Mouse (Mus musculus): ENCODE results near the gene Tmf1. TPM values are rescaled to one million over a fixed set of nuclear protein-coding genes. Genes with fewer than 3 reads are reported as not detected.

Tmf1 gene
- polyA plus RNA-seq, 1 experiment from 2014 or later, result 30.7 TPM

DNA sequence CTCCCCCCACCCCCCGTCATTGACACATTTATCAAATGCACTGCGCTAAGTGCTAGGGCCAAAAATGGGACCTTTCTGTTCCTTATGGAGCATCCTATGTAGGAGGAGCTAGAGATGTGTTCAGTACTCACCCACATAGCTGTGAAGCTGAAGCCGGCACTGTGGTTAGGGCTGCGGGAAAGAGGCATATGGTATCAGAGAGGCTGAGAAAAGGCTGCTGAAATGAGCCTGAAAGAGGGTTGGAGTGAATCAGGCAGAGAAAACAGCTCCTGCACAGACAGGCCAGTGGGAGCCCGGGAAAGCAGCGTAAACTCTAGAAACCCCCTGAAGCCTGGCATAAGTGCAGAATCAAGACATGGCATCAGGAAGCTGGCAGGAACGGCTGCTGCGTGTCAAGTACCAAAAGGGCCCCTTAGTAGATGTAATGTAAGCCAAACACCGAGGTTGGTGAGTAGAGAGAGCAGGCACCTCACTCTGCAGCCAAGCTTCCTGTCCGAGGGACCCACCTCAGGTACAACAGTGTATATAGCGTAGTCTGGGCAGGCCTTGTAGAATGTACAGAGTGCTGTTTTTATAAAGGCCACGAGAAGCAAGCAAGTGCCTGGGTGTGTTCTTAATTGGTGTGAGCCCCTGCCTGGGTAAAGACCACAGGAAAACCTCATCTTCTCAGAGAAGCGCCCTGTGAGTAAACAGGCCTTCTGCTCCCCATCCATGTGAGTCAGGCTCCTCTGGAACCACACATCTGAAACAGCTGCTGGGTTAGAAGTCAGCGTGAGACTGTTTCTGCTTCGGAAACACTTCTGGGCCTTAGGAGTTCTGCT lies 42.5 kb upstream of the Tmf1 start:
- no peak for ATAC-seq (replicated peaks; ENCODE audit: low FRiP score)
- no peak for DNase-seq (ENCODE audit: low spot score)
- Histone ChIP-seq H3K4me3 (ENCODE audit: low read depth, low read length) (no peak overlapping the region), H3K4me1 (replicated peaks; ENCODE audit: control insufficient read depth, insufficient read depth, low read length) (no peaks in the 10 kb centered on the region; the same call in 1 of the 2 replicates), H3K9me3 (ENCODE audit: control insufficient read depth, low read length) (no peaks in the 10 kb centered on the region), H3K27me3 (ENCODE audit: control insufficient read depth, insufficient read depth, low read length) (no peaks in the 10 kb centered on the region), H3K9ac (ENCODE audit: low read length) (no peak overlapping the region), H3K36me3 (ENCODE audit: control insufficient read depth, insufficient read depth, low read length) (no peaks in the 10 kb centered on the region), H3K27ac (ENCODE audit: low read depth, low read length) (no peak overlapping the region), H3K4me2 (ENCODE audit: low read depth, low read length, severe bottlenecking) (no peak overlapping the region)
- 73% methylated on average over 15 of the region's 15 CpGs for WGBS

DNA sequence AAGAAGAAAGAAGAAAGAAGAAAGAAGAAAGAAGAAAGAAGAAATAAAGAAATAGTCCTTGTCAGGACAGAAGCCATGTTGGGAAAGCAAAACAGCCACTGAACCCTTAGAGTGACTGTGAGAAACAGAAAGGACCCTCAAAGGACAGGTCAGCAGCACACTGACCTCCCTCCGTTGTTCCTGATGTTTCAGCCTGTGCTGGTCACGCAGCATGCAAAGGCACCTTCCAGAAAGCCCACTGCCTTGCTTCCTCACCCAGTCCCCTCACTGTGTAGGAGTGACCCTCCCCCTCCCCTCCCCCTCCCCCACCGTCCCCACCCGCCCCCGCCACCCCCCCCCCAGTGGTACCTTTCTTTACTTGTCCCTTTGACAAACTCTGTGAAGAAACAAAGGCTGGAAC lies 41.8 kb upstream of the Tmf1 start:
- DNase-seq (ENCODE audit: low spot score), result no peak
- Histone ChIP-seq H3K4me2 (ENCODE audit: low read depth, low read length, severe bottlenecking) (no peak overlapping the region), H3K4me3 (ENCODE audit: low read depth, low read length) (no peak overlapping the region), H3K27ac (ENCODE audit: low read depth, low read length) (no peak overlapping the region), H3K36me3 (ENCODE audit: control insufficient read depth, insufficient read depth, low read length) (no peaks in the 10 kb centered on the region), H3K4me1 (replicated peaks; ENCODE audit: control insufficient read depth, insufficient read depth, low read length) (no peaks in the 10 kb centered on the region; the same call in 1 of the 2 replicates), H3K27me3 (ENCODE audit: control insufficient read depth, insufficient read depth, low read length) (no peaks in the 10 kb centered on the region), H3K9me3 (ENCODE audit: control insufficient read depth, low read length) (no peaks in the 10 kb centered on the region), H3K9ac (ENCODE audit: low read length) (no peak overlapping the region)
- 77% methylated on average over 2 of the region's 5 CpGs for WGBS
- ATAC-seq (replicated peaks; ENCODE audit: low FRiP score), result no peak

DNA sequence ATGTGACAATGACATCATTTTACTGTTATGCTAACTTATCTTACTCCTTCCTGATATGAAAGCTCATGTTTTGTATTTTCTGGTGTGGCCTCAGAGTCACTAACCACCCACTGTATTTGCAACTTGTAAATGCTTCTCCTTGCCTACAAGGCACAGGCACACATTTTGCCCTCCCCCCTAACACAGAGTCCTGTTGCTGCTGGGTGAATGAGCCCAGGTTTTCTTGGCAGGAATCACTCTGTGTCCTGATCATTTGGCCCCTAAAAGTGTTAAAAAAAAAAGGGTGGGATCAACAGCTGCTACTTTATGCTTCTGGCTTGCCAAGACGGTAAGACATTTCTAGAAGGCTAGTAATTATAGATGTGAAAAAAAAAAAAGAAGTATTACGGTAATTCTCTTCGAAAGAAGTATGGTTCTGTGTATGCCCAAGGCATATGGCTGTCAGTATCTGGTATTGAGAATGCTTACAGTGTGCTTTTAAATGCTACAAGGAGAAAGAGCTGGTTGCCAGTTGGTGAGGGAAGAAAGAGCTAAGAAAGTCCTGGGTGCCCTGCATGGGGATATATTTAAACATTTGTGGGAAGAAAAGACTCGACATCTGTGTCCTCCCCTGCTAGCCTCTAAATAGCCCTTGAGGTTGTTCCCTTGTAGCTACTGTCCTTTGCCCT lies 37.4 kb upstream of the Tmf1 start:
- DNase-seq (ENCODE audit: low spot score) (no peak), ATAC-seq (replicated peaks; ENCODE audit: low FRiP score) (no peak)
- H3K27me3 ChIP-seq (ENCODE audit: control insufficient read depth, insufficient read depth, low read length), result no peaks in the 10 kb centered on the region
- H3K9me3 ChIP-seq (ENCODE audit: control insufficient read depth, low read length), result no peaks in the 10 kb centered on the region
- no peak overlapping the region for H3K9ac ChIP-seq (ENCODE audit: low read length)
- H3K4me3 ChIP-seq (ENCODE audit: low read depth, low read length), result no peak overlapping the region
- H3K27ac ChIP-seq (ENCODE audit: low read depth, low read length), result no peak overlapping the region
- no peaks in the 10 kb centered on the region; the same call in 1 of the 2 replicates for H3K4me1 ChIP-seq (replicated peaks; ENCODE audit: control insufficient read depth, insufficient read depth, low read length)
- 89% methylated on average over 4 of the region's 4 CpGs for WGBS
- no peak overlapping the region for H3K4me2 ChIP-seq (ENCODE audit: low read depth, low read length, severe bottlenecking)
- no peaks in the 10 kb centered on the region for H3K36me3 ChIP-seq (ENCODE audit: control insufficient read depth, insufficient read depth, low read length)

DNA sequence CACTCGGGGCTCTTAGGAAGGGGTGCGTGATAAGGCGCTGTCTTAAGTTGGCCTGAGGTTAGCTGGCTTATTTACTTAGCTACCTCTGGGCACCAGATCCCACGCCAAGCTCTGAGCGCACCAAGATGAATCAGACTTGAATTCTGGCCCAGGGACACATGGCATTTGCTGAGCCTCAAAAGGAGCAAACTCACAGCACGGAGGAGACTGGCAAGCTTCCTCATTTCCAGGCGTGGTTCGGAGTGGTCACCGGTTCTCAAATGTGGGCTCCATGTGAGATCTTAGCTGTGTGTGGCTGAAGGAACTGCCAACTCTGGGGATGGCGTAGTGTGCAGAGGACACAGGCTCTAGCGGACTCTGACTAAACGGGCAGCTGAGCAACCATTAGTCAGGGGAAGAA lies 33.1 kb upstream of the Tmf1 start:
- no peak overlapping the region for H3K9ac ChIP-seq (ENCODE audit: low read length)

DNA sequence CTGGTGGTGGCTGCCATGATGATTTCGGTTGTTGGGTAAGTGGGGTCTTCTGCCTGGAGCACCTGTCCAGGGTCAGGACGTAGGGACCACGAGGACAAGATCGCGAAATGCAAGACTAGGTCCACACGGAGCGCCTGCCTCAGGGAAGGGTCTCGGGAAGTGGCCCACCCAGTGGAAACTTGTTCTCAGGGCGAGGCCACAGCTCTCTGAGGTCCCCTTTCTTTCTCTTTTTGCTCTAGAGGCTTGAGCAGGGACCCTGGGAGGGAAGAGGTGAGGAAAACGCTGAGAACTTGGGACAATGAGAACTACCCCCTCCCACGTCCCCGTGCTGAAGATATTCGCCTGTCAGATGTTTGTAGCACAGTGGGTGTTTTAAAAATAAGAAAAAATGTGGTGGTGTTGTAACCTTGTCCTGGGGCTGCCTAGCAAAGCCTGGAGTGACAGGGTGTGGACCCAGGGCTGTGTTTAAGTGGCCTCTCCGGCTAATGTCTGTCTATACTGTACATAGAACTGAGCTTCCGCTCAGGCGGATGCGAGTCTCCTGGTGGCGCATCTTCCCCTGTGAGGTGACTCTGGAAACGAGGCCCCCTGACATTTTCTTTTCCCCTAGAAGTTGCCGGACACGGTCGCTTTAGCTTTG lies 32.2 kb upstream of the Tmf1 start:
- 4% methylated on average over 22 of the region's 22 CpGs for WGBS

More for the DNA sequence above, 33.1 kb upstream of the Tmf1 start:
- H3K27ac ChIP-seq (ENCODE audit: low read depth, low read length), result no peak overlapping the region
- H3K4me3 ChIP-seq (ENCODE audit: low read depth, low read length), result no peak overlapping the region; the same call in 1 of the 2 replicates
- H3K4me1 ChIP-seq (replicated peaks; ENCODE audit: control insufficient read depth, insufficient read depth, low read length), result no peaks in the 10 kb centered on the region; the same call in 1 of the 2 replicates
- ATAC-seq (replicated peaks; ENCODE audit: low FRiP score) (no peak), DNase-seq (ENCODE audit: low spot score) (no peak)
- 84% methylated on average over 12 of the region's 12 CpGs for WGBS
- no peaks in the 10 kb centered on the region for H3K9me3 ChIP-seq (ENCODE audit: control insufficient read depth, low read length)
- H3K27me3 ChIP-seq (ENCODE audit: control insufficient read depth, insufficient read depth, low read length), result no peaks in the 10 kb centered on the region
- peak overlapping the region; percentile 12; the same call in 1 of the 2 replicates for H3K4me2 ChIP-seq (ENCODE audit: low read depth, low read length, severe bottlenecking)
- no peaks in the 10 kb centered on the region for H3K36me3 ChIP-seq (ENCODE audit: control insufficient read depth, insufficient read depth, low read length)

DNA sequence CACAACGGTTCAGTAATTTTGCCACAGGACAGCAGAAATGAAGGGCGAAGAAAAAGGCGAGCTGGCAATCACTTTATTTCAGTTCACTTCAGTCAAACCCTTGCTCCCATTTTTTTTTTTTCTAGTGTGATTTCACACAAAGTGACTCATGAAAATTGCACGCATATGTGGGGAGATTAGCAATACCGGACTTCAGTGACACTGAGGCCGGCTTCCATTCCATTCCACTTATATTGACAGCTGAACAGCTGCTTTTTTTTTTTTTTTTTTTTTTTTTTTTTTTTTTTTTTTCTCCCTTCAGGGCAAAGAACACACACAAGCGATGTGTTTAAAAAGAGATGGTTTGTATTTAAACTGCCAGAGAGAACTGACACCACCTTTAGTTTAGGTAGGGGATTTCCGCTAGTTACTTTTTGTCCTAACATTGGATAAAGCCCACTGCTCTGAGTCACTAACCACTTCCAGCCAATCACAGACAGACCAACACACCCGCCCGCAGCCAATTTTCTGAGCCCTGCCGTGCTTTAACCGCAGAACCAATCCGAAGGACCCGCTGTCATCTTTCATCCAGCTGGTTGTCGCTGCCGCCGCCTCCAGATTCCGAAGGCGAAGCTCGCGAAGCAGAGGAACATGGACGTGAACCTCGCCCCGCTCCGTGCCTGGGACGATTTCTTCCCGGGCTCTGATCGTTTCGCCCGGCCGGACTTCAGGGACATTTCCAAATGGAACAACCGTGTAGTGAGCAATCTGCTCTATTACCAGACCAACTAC lies 31.5 kb upstream of the Tmf1 start, which contains the start of gene Arl6ip5:
Gene Arl6ip5, plus strand, starts transcription at position 499 of the 771 bp plus-strand sequence.
- no peaks in the 10 kb centered on the region; the same call in 1 of the 2 replicates for H3K4me1 ChIP-seq (replicated peaks; ENCODE audit: control insufficient read depth, insufficient read depth, low read length)
- H3K27ac ChIP-seq (ENCODE audit: low read depth, low read length), result no peak within 1 kb of the TSS
- H3K27me3 ChIP-seq (ENCODE audit: control insufficient read depth, insufficient read depth, low read length), result no peaks in the 10 kb centered on the region
- peak within 1 kb of the TSS; percentile 69 for H3K4me2 ChIP-seq (ENCODE audit: low read depth, low read length, severe bottlenecking)
- H3K9ac ChIP-seq (ENCODE audit: low read length), result peak within 1 kb of the TSS; percentile 35
- H3K4me3 ChIP-seq (ENCODE audit: low read depth, low read length), result peak within 1 kb of the TSS; percentile 40
- no peaks in the 10 kb centered on the region for H3K9me3 ChIP-seq (ENCODE audit: control insufficient read depth, low read length)
- H3K36me3 ChIP-seq (ENCODE audit: control insufficient read depth, insufficient read depth, low read length), result no peaks in the 10 kb centered on the region
- WGBS, result 13% methylated on average over 32 of the region's 32 CpGs
- DNase-seq (ENCODE audit: low spot score) (peak; percentile 93), ATAC-seq (replicated peaks; ENCODE audit: low FRiP score) (peak; percentile 77)

More for the DNA sequence above, 32.2 kb upstream of the Tmf1 start:
- H3K4me3 ChIP-seq (ENCODE audit: low read depth, low read length), result peak overlapping the region; percentile 40
- ATAC-seq (replicated peaks; ENCODE audit: low FRiP score) (peak; percentile 48), DNase-seq (ENCODE audit: low spot score) (peak; percentile 55)
- peak overlapping the region; percentile 35 for H3K9ac ChIP-seq (ENCODE audit: low read length)
- H3K36me3 ChIP-seq (ENCODE audit: control insufficient read depth, insufficient read depth, low read length), result no peaks in the 10 kb centered on the region
- no peaks in the 10 kb centered on the region for H3K9me3 ChIP-seq (ENCODE audit: control insufficient read depth, low read length)
- no peak overlapping the region for H3K27ac ChIP-seq (ENCODE audit: low read depth, low read length)
- H3K4me2 ChIP-seq (ENCODE audit: low read depth, low read length, severe bottlenecking), result peak overlapping the region; percentile 69
- H3K27me3 ChIP-seq (ENCODE audit: control insufficient read depth, insufficient read depth, low read length), result no peaks in the 10 kb centered on the region
- H3K4me1 ChIP-seq (replicated peaks; ENCODE audit: control insufficient read depth, insufficient read depth, low read length), result no peaks in the 10 kb centered on the region; the same call in 1 of the 2 replicates

DNA sequence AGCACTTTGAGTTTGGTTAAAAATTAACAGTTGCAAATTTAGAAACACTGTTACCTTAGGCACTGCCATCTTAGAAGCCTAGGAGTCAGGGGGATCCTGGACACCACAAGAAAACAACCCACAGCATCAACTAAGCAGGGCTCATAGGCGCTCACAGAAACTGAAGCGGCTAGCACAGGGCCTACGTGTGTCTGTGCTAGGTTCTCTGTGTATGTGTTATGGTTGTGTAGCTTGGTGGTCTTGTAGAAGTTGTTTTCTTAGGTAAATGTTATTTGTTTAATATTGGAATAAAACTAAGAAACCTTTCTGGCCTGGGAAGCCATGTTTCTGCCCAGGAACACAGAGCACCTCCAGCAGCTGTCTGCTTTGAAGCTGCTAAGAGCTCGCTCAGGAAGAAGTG lies 30.8 kb upstream of the Tmf1 start:
- DNase-seq (ENCODE audit: low spot score) (no peak), ATAC-seq (replicated peaks; ENCODE audit: low FRiP score) (no peak)
- H3K4me2 ChIP-seq (ENCODE audit: low read depth, low read length, severe bottlenecking), result no peak overlapping the region
- no peaks in the 10 kb centered on the region; the same call in 1 of the 2 replicates for H3K4me1 ChIP-seq (replicated peaks; ENCODE audit: control insufficient read depth, insufficient read depth, low read length)
- no peak overlapping the region for H3K4me3 ChIP-seq (ENCODE audit: low read depth, low read length)
- no peaks in the 10 kb centered on the region for H3K27me3 ChIP-seq (ENCODE audit: control insufficient read depth, insufficient read depth, low read length)
- 85% methylated on average over 4 of the region's 4 CpGs for WGBS
- H3K9me3 ChIP-seq (ENCODE audit: control insufficient read depth, low read length), result no peaks in the 10 kb centered on the region
- no peaks in the 10 kb centered on the region for H3K36me3 ChIP-seq (ENCODE audit: control insufficient read depth, insufficient read depth, low read length)
- H3K9ac ChIP-seq (ENCODE audit: low read length), result no peak overlapping the region
- no peak overlapping the region for H3K27ac ChIP-seq (ENCODE audit: low read depth, low read length)

DNA sequence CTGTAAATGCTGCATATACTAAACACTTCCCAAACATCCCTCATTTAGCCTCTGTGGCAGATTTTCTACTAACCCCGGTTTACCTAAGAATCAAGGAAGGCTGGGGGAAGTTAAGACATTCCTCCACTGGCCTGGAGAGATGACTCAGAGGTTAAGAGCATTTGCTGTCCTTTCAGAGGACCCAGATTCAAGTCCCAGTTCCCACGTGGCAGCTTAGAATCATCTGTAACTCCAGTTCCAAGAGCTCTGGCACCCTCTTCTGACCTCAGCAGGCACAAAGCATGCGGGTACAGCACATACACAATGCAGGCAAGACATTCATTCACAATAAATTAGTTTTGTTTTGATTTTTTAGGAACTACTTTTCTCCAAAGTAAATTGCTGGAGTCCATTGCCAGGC lies 30.3 kb upstream of the Tmf1 start:
- ATAC-seq (replicated peaks; ENCODE audit: low FRiP score) (no peak), DNase-seq (ENCODE audit: low spot score) (no peak)
- Histone ChIP-seq H3K27ac (ENCODE audit: low read depth, low read length) (no peak overlapping the region), H3K4me1 (replicated peaks; ENCODE audit: control insufficient read depth, insufficient read depth, low read length) (no peaks in the 10 kb centered on the region; the same call in 1 of the 2 replicates), H3K4me2 (ENCODE audit: low read depth, low read length, severe bottlenecking) (no peak overlapping the region), H3K9me3 (ENCODE audit: control insufficient read depth, low read length) (no peaks in the 10 kb centered on the region), H3K4me3 (ENCODE audit: low read depth, low read length) (no peak overlapping the region), H3K9ac (ENCODE audit: low read length) (no peak overlapping the region), H3K36me3 (ENCODE audit: control insufficient read depth, insufficient read depth, low read length) (no peaks in the 10 kb centered on the region), H3K27me3 (ENCODE audit: control insufficient read depth, insufficient read depth, low read length) (no peaks in the 10 kb centered on the region)
- 55% methylated on average over 3 of the region's 3 CpGs for WGBS
